Mouse (Mus musculus): Measurements from ENCODE around the gene Hsd3b6. TPM values are rescaled to one million over a fixed set of nuclear protein-coding genes. Genes with fewer than 3 reads are reported as not detected.

Hsd3b6 gene
- polyA plus RNA-seq (2015; fragmentation: Nextera tagmentation; extraction: Ambion mirVana) = 1.4 and 1.9 TPM in 2 replicates

DNA sequence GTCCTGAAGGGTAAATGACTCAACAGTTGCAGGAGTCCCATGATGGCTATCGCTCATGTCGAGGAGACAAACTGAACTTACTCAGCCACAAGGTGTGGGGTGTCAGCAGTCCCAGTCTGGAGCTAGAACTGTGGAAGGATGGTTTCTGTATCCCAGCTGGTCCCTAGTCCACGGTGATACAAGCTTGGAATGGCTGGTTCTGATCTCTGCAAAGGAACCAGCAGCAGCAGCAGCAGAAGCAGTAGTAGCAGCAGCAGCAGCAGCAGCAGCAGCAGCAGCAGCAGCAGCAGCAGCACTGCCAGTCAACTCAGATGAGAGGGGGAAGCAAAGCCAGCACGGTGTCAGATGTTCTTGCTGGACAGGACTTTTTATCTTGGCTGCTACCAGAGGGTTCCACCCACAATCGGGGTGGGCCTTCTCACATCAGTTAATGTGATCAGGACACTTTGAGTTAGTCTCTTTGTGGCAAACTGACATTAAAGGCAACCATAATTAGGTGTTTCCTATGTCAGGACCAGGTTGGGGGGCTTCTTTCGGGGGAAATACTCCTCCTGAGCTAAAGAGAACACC, at the start of gene Hsd3b6:
TSS of gene Hsd3b6 (minus strand) at position 343 of the 570 bp plus-strand sequence.
- Histone ChIP-seq H3K4me3 (replicated peaks) (no peak within 1 kb of the TSS), H3K27ac (replicated peaks) (no peak within 1 kb of the TSS), H3K4me1 (no peaks in the 10 kb centered on the region), H3K9ac (no peak within 1 kb of the TSS), H3K27me3 (no peaks in the 10 kb centered on the region), H3K4me2 (replicated peaks) (no peak within 1 kb of the TSS), H3K9me3 (replicated peaks) (no peaks in the 10 kb centered on the region), H3K36me3 (no peaks in the 10 kb centered on the region)
- WGBS = 64% methylated on average over 6 of the region's 6 CpGs
- no peak for ATAC-seq (ENCODE audit: insufficient number of reproducible peaks, low FRiP score, low TSS enrichment, low read depth)

- no peaks in the 10 kb centered on the region for H3K36me3 ChIP-seq
- WGBS = 100% methylated on average over 1 of the region's 1 CpGs
- H3K27me3 ChIP-seq = no peaks in the 10 kb centered on the region
- H3K4me3 ChIP-seq (replicated peaks) = no peak overlapping the region
- H3K4me1 ChIP-seq = no peaks in the 10 kb centered on the region
- H3K9me3 ChIP-seq (replicated peaks) = no peaks in the 10 kb centered on the region
- H3K27ac ChIP-seq (replicated peaks) = no peak overlapping the region
- ATAC-seq (ENCODE audit: insufficient number of reproducible peaks, low FRiP score, low TSS enrichment, low read depth) = no peak
- no peak overlapping the region for H3K9ac ChIP-seq
- H3K4me2 ChIP-seq (replicated peaks) = no peak overlapping the region
Observed at GRCm38 (mm10) chr3:98862800-98863199, 48.6 kb upstream of the Hsd3b6 start.

DNA sequence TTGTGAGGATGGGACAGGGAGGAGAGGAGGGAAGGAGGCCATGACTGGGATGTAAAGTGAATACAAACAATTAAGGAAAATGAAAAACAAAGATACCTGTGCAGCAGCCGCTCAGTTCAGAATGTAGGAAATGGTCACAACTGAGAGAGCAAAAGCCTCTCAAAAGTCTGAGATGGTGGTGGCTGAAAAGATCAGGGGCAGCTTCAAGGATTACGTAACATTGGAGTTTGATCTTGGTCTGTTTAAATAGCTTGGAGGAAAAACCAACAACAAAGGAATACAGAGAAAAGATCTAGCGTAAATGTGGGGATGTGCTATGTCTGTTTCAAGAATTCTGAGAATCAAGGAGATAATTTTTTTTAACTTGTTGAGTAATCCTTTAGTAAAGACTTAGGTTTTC, 45.3 kb upstream of the Hsd3b6 start, which contains the start of gene Hsd3b1:
TSS of gene Hsd3b1 (minus strand) at position 219 of the 400 bp plus-strand sequence.
- 78% methylated on average over 3 of the region's 3 CpGs for WGBS
- no peak within 1 kb of the TSS for H3K4me3 ChIP-seq (replicated peaks)

GRCm38 (mm10) chr3:98858051-98858450, 43.8 kb upstream of the Hsd3b6 start:
- H3K27me3 ChIP-seq = no peaks in the 10 kb centered on the region
- 80% methylated on average over 2 of the region's 2 CpGs for WGBS
- H3K4me3 ChIP-seq (replicated peaks) = no peak overlapping the region
- H3K4me2 ChIP-seq (replicated peaks) = no peak overlapping the region
- ATAC-seq (ENCODE audit: insufficient number of reproducible peaks, low FRiP score, low TSS enrichment, low read depth) = no peak
- no peaks in the 10 kb centered on the region for H3K9me3 ChIP-seq (replicated peaks)
- no peaks in the 10 kb centered on the region for H3K36me3 ChIP-seq
- H3K4me1 ChIP-seq = no peaks in the 10 kb centered on the region
- H3K9ac ChIP-seq = no peak overlapping the region
- H3K27ac ChIP-seq (replicated peaks) = no peak overlapping the region

More for the DNA sequence above, 45.3 kb upstream of the Hsd3b6 start, which contains the start of gene Hsd3b1:
- ATAC-seq (ENCODE audit: insufficient number of reproducible peaks, low FRiP score, low TSS enrichment, low read depth) = no peak
- Histone ChIP-seq H3K4me1 (no peaks in the 10 kb centered on the region), H3K9ac (no peak within 1 kb of the TSS), H3K36me3 (no peaks in the 10 kb centered on the region), H3K27me3 (no peaks in the 10 kb centered on the region), H3K9me3 (replicated peaks) (no peaks in the 10 kb centered on the region), H3K4me2 (replicated peaks) (no peak within 1 kb of the TSS), H3K27ac (replicated peaks) (no peak within 1 kb of the TSS)

GRCm38 (mm10) chr3:98856892-98857291, 42.6 kb upstream of the Hsd3b6 start:
- H3K9me3 ChIP-seq (replicated peaks) = no peaks in the 10 kb centered on the region
- 24% methylated on average over 1 of the region's 1 CpGs for WGBS
- no peaks in the 10 kb centered on the region for H3K27me3 ChIP-seq
- no peak overlapping the region for H3K4me3 ChIP-seq (replicated peaks)
- no peak overlapping the region for H3K9ac ChIP-seq
- H3K27ac ChIP-seq (replicated peaks) = no peak overlapping the region
- no peak overlapping the region for H3K4me2 ChIP-seq (replicated peaks)
- no peaks in the 10 kb centered on the region for H3K36me3 ChIP-seq
- no peaks in the 10 kb centered on the region for H3K4me1 ChIP-seq
- no peak for ATAC-seq (ENCODE audit: insufficient number of reproducible peaks, low FRiP score, low TSS enrichment, low read depth)

GRCm38 (mm10) chr3:98855160-98855559, 40.9 kb upstream of the Hsd3b6 start:
- ATAC-seq (ENCODE audit: insufficient number of reproducible peaks, low FRiP score, low TSS enrichment, low read depth) = no peak
- Histone ChIP-seq H3K9ac (no peak overlapping the region), H3K4me1 (no peaks in the 10 kb centered on the region), H3K4me2 (replicated peaks) (no peak overlapping the region), H3K4me3 (replicated peaks) (no peak overlapping the region), H3K27me3 (no peaks in the 10 kb centered on the region), H3K9me3 (replicated peaks) (no peaks in the 10 kb centered on the region), H3K27ac (replicated peaks) (no peak overlapping the region), H3K36me3 (no peaks in the 10 kb centered on the region)
- WGBS = 80% methylated on average over 3 of the region's 3 CpGs

DNA sequence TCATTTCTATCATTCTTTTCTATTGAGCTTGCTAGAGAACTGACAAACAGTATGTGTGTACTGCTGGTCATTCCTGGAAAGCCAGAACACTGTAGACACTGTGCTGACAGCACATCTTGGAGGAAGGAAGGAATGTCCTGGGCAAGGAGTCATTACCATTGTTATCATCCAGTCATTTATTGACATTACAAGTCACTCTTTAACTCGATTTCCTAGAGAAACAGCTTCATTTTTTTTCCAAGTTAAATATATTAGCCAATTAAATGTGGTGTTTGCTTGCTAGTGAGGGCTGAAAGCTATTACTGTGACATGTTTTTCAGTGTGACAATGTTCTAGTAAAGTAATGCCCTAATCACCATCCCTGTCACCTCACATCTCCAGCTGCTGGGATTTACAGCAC, 39.4 kb upstream of the Hsd3b6 start:
- Histone ChIP-seq H3K27ac (replicated peaks) (no peak overlapping the region), H3K4me1 (no peaks in the 10 kb centered on the region), H3K4me2 (replicated peaks) (no peak overlapping the region), H3K9ac (no peak overlapping the region), H3K27me3 (no peaks in the 10 kb centered on the region), H3K9me3 (replicated peaks) (no peaks in the 10 kb centered on the region), H3K4me3 (replicated peaks) (no peak overlapping the region), H3K36me3 (no peaks in the 10 kb centered on the region)
- no peak for ATAC-seq (ENCODE audit: insufficient number of reproducible peaks, low FRiP score, low TSS enrichment, low read depth)
- 37% methylated on average over 1 of the region's 1 CpGs for WGBS

DNA sequence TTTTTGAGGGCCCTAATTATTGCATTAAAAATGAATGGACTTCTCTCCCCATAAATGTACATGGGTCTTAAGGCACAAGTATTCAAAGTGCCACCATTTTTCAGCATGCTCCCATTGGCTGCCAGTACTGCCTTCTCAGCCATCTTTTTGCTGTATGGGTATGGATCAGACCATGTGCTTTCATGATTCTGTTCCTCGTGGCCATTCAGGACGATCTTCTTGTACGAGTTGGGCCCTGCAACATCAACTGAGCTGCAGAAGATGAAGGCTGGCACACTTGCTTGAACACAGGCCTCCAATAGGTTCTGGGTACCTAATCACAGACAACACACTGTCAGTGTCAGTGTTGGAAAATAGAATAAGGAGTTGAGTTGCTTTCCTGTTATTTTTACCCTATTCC, 38.8 kb upstream of the Hsd3b6 start:
- Histone ChIP-seq H3K9me3 (replicated peaks) (no peaks in the 10 kb centered on the region), H3K9ac (no peak overlapping the region), H3K27me3 (no peaks in the 10 kb centered on the region), H3K4me3 (replicated peaks) (no peak overlapping the region), H3K4me2 (replicated peaks) (no peak overlapping the region), H3K27ac (replicated peaks) (no peak overlapping the region), H3K36me3 (no peaks in the 10 kb centered on the region), H3K4me1 (no peaks in the 10 kb centered on the region)
- ATAC-seq (ENCODE audit: insufficient number of reproducible peaks, low FRiP score, low TSS enrichment, low read depth) = no peak
- 87% methylated on average over 3 of the region's 3 CpGs for WGBS

DNA sequence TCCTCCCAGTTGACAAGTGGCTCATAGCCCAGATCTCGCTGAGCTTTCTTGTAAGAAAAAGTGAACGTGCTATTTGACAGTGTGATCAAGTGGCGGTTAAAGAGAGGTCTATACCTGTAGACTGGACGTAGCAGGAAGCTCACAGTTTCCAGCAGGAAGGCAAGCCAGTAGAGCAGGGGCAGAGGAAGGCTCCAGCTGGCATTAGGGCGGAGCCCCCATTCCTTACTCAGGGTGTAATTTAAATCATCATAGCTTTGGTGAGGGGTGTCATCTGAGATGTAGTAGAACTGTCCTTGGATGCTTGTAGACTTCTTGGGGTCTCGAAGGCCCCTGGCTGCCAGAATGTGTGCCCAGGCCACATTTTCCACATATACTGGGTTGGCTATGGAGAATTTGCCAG, 38.4 kb upstream of the Hsd3b6 start:
- Histone ChIP-seq H3K9ac (no peak overlapping the region), H3K27ac (replicated peaks) (no peak overlapping the region), H3K36me3 (no peaks in the 10 kb centered on the region), H3K27me3 (no peaks in the 10 kb centered on the region), H3K4me3 (replicated peaks) (no peak overlapping the region), H3K4me2 (replicated peaks) (no peak overlapping the region), H3K9me3 (replicated peaks) (no peaks in the 10 kb centered on the region), H3K4me1 (no peaks in the 10 kb centered on the region)
- no peak for ATAC-seq (ENCODE audit: insufficient number of reproducible peaks, low FRiP score, low TSS enrichment, low read depth)
- 84% methylated on average over 6 of the region's 6 CpGs for WGBS

DNA sequence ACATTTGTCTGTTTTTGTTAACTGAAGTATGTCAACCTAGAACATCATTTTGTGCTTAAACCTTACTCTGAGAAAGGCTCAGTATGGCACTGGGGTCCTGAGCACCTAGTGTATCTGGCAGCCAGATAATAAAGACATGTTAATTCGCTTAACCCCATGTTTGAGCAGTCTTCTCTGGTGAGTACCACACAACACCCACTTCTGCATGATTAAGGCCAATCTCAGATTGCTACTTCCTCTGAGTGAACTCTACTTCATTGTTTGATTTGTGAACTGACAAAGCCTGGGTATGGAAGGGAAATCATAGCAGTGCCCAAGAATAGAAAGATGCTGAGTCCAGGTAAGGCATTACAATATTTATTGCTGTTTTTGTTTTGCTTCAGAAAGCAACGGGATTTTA, 37.6 kb upstream of the Hsd3b6 start:
- no peak overlapping the region for H3K27ac ChIP-seq (replicated peaks)
- no peaks in the 10 kb centered on the region for H3K4me1 ChIP-seq
- H3K4me2 ChIP-seq (replicated peaks) = no peak overlapping the region
- no peaks in the 10 kb centered on the region for H3K9me3 ChIP-seq (replicated peaks)
- ATAC-seq (ENCODE audit: insufficient number of reproducible peaks, low FRiP score, low TSS enrichment, low read depth) = no peak
- no peaks in the 10 kb centered on the region for H3K27me3 ChIP-seq
- 75% methylated on average over 2 of the region's 2 CpGs for WGBS
- no peak overlapping the region for H3K9ac ChIP-seq
- no peaks in the 10 kb centered on the region for H3K36me3 ChIP-seq
- no peak overlapping the region for H3K4me3 ChIP-seq (replicated peaks)

DNA sequence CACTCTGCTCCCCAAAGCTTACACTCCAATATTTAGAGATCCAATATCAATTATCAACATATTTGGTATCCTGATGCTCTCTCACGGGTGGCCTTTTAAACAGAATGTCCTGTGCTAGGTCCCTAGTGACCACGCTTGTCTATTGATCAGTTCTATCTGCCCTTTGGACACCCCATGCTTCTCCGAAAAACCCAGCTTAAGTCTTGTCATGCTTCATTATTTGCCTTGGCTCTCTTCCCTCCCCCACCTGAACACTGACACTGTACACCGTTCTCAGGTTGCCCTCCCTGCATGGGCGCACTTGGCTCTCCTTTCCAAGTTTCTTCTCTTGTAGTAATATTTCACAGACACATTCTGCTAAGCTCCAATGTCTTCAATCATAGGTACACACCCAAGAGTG, 36.0 kb upstream of the Hsd3b6 start:
- Histone ChIP-seq H3K36me3 (no peaks in the 10 kb centered on the region), H3K27me3 (no peaks in the 10 kb centered on the region), H3K9me3 (replicated peaks) (no peaks in the 10 kb centered on the region), H3K9ac (no peak overlapping the region), H3K4me1 (no peaks in the 10 kb centered on the region), H3K4me3 (replicated peaks) (no peak overlapping the region), H3K4me2 (replicated peaks) (no peak overlapping the region), H3K27ac (replicated peaks) (no peak overlapping the region)
- WGBS = 63% methylated on average over 5 of the region's 5 CpGs
- ATAC-seq (ENCODE audit: insufficient number of reproducible peaks, low FRiP score, low TSS enrichment, low read depth) = no peak

GRCm38 (mm10) chr3:98848898-98849297, 34.7 kb upstream of the Hsd3b6 start:
- Histone ChIP-seq H3K27me3 (no peaks in the 10 kb centered on the region), H3K27ac (replicated peaks) (no peak overlapping the region), H3K9me3 (replicated peaks) (no peaks in the 10 kb centered on the region), H3K9ac (no peak overlapping the region), H3K4me3 (replicated peaks) (no peak overlapping the region), H3K4me1 (no peaks in the 10 kb centered on the region), H3K36me3 (no peaks in the 10 kb centered on the region), H3K4me2 (replicated peaks) (no peak overlapping the region)
- no peak for ATAC-seq (ENCODE audit: insufficient number of reproducible peaks, low FRiP score, low TSS enrichment, low read depth)
- 75% methylated on average over 1 of the region's 1 CpGs for WGBS
